Mouse (Mus musculus) embryonic fibroblast, embryonic 13.5 days (primary cell): ENCODE results near the gene Glrp1.

Experiments
- CTCF ChIP-seq: IDR thresholded peaks from 2 replicates; pipeline ENCODE4 v1.5.1; 2011; ENCODE audit warnings: mild to moderate bottlenecking, control low read depth, low read length, moderate library complexity, borderline replicate concordance; ENCODE audit not compliant: insufficient read depth
- POLR2A ChIP-seq: IDR thresholded peaks from 2 replicates; pipeline ENCODE4 v1.6.1; 2011; ENCODE audit warnings: low read depth, mild to moderate bottlenecking, control low read depth, low read length, moderate library complexity

- TF ChIP-seq CTCF (no peak), POLR2A (no peak)
These were observed 43.8 kb upstream of the Glrp1 start for GRCm38 (mm10) chr1:88553500-88554187.
